Mouse (Mus musculus) layer of hippocampus, postnatal 25 days (tissue): ENCODE data around the gene Lrrc32. TPM values are rescaled to one million over a fixed set of nuclear protein-coding genes. Genes with fewer than 3 reads are reported as not detected.

Experiments
- DNase-seq, 2 experiments: peaks; one replicate each; pipeline ENCODE4 v3.0.0; 2022; ENCODE audit warnings: mixed read lengths in 2 of 2, low spot score in 1 of 2; ENCODE audit errors: extremely low spot score in 1 of 2
- total RNA-seq, 2 experiments: library from RNA; stranded (reverse); gene quantifications; 2 replicates each; pipeline ENCODE4 v1.2.3; 2021

The Lrrc32 gene
- total RNA-seq, 2 experiments from 2014 or later: 2.7 to 3.8 TPM

- DNase-seq: no peak
Observed at GRCm38 (mm10) chr7:98542267-98542666, 53.2 kb downstream of the Lrrc32 start.

- no peak for DNase-seq
Observed at GRCm38 (mm10) chr7:98542731-98543142, 53.7 kb downstream of the Lrrc32 start.

GRCm38 (mm10) chr7:98543853-98544370, 54.8 kb downstream of the Lrrc32 start:
- DNase-seq: no peak

GRCm38 (mm10) chr7:98544556-98544955, 55.5 kb downstream of the Lrrc32 start:
- DNase-seq: no peak

- no peak for DNase-seq
Observed at GRCm38 (mm10) chr7:98548839-98549238, 59.8 kb downstream of the Lrrc32 start.

- no peak for DNase-seq
Observed at GRCm38 (mm10) chr7:98550596-98550995, 61.5 kb downstream of the Lrrc32 start.

- DNase-seq: no peak
Observed at GRCm38 (mm10) chr7:98551041-98551440, 62.0 kb downstream of the Lrrc32 start.

Other genes starting within 250 kb of the Lrrc32 start
- 10 to 100 TPM; 17.9 to 20.8 TPM for gene Acer3, start 168.1 kb upstream of the Lrrc32 start, total RNA-seq
- gene Tsku, start 128.0 kb upstream of the Lrrc32 start, total RNA-seq: 1 to 10 TPM; 2.3 to 2.6 TPM
- not detected for gene Gucy2d, start 48.9 kb upstream of the Lrrc32 start, total RNA-seq
- 10 to 100 TPM; 58.1 to 70.0 TPM for gene Emsy, start 167.5 kb downstream of the Lrrc32 start, total RNA-seq
- 10 to 100 TPM; 71.0 to 78.5 TPM for gene Thap12, start 213.8 kb downstream of the Lrrc32 start, total RNA-seq